Mouse (Mus musculus) lung, postnatal 0 days (tissue): ENCODE data around the gene Gm20388.

Experiments used
- CTCF ChIP-seq: IDR thresholded peaks from 2 replicates; pipeline ENCODE4 v1.5.1; 2016; ENCODE audit warnings: antibody characterized with exemption, mild to moderate bottlenecking
- EP300 ChIP-seq: IDR thresholded peaks from 2 replicates; pipeline ENCODE4 v1.6.1; 2016; ENCODE audit warnings: antibody characterized with exemption, mild to moderate bottlenecking, control low read depth

- TF ChIP-seq CTCF, result no peak
- no peak for TF ChIP-seq EP300
Measured at GRCm38 (mm10) chr8:122875186-122875585, 2964.5 kb downstream of the Gm20388 start.
